Mouse (Mus musculus) lung, embryonic 14.5 days (tissue): ENCODE measurements around the gene Dio1. TPM values are rescaled to one million over a fixed set of nuclear protein-coding genes. Genes with fewer than 3 reads are reported as not detected.
A peak's percentile ranks its signal among the peaks of the same experiment; 100 is the strongest.

Source experiments
- ATAC-seq: fragments of 200-750 bp; cut with Nextera tagmentation; 2 replicates; pipeline ENCODE4 v1.8.0; 2017; ENCODE audit warnings: mild to moderate bottlenecking, moderate TSS enrichment, moderate library complexity; ENCODE audit not compliant: insufficient read depth
- DNase-seq: peaks from one replicate; pipeline ENCODE4 v3.0.0-alpha.2; 2015
- H3K27ac ChIP-seq: fragments of 300-500 bp; sonication (generic); 2 replicates; pipeline ENCODE4 v1.5.1; 2014; ENCODE audit warnings: low read depth, mild to moderate bottlenecking, moderate library complexity
- H3K27me3 ChIP-seq: fragments of 300-500 bp; sonication (generic); 2 replicates; pipeline ENCODE4 v1.6.1; 2014; ENCODE audit warnings: low read length, control low read depth; ENCODE audit not compliant: insufficient read depth
- H3K36me3 ChIP-seq: fragments of 300-500 bp; sonication (generic); 2 replicates; pipeline ENCODE4 v1.6.1; 2014; ENCODE audit warnings: control low read depth; ENCODE audit not compliant: insufficient read depth
- H3K4me1 ChIP-seq: fragments of 300-500 bp; sonication (generic); 2 replicates; pipeline ENCODE4 v1.6.1; 2014; ENCODE audit warnings: antibody characterized with exemption, control low read depth; ENCODE audit not compliant: insufficient read depth
- H3K4me2 ChIP-seq: fragments of 300-500 bp; sonication (generic); 2 replicates; pipeline ENCODE4 v1.6.1; 2014; ENCODE audit warnings: mild to moderate bottlenecking
- H3K4me3 ChIP-seq: fragments of 300-500 bp; sonication (generic); 2 replicates; pipeline ENCODE4 v1.5.1; 2014; ENCODE audit warnings: low read depth, low read length
- H3K9ac ChIP-seq: fragments of 300-500 bp; sonication (generic); 2 replicates; pipeline ENCODE4 v1.6.1; 2014
- H3K9me3 ChIP-seq: fragments of 300-500 bp; sonication (generic); 2 replicates; pipeline ENCODE4 v1.6.1; 2016; ENCODE audit warnings: low read depth, low read length, control low read depth
- CTCF ChIP-seq: IDR thresholded peaks from 2 replicates; pipeline ENCODE4 v1.5.1; 2016; ENCODE audit warnings: antibody characterized with exemption, low read depth
- WGBS: fragments of 180-500 bp; shearing (Covaris S2); extraction: QIAGEN DNeasy Blood & Tissue Kit; methylation state at CpG from one replicate; pipeline ENCODE4 v1.1.7; 2014; 5-methylcytosine and 5-hydroxymethylcytosine counted together
- polyA plus RNA-seq: library from polyadenylated mRNA; unstranded; fragments of >200 nt; fragmentation: Nextera tagmentation; extraction: Ambion mirVana; gene quantifications from 2 replicates; pipeline ENCODE4 v1.2.1, GENCODE M21; 2014

Dio1 gene
- polyA plus RNA-seq = not detected in 2 replicates

GRCm38 (mm10) chr4:107306966-107307365 lies at the start of gene Dio1:
Dio1 (minus strand) TSS chr4:107307169.
- H3K9ac ChIP-seq = no peak within 1 kb of the TSS
- ATAC-seq = no peak

GRCm38 (mm10) chr4:107354543-107354942 lies 47.6 kb upstream of the Dio1 start:
- Histone ChIP-seq H3K4me3 (no peak overlapping the region), H3K36me3 (0 out of 2 replicates have a peak, but pooled peaks cover 10% of the 10 kb centered on the region), H3K9me3 (no peaks in the 10 kb centered on the region), H3K4me2 (no peak overlapping the region), H3K4me1 (no peaks in the 10 kb centered on the region), H3K27me3 (no peaks in the 10 kb centered on the region), H3K27ac (no peak overlapping the region), H3K9ac (no peak overlapping the region)
- ATAC-seq (no peak), DNase-seq (no peak)
- no peak for TF ChIP-seq CTCF
- WGBS = 18% methylated on average over 4 of the region's 4 CpGs

More at GRCm38 (mm10) chr4:107306966-107307365, at the start of gene Dio1:
- H3K9me3 ChIP-seq = no peaks in the 10 kb centered on the region
- no peaks in the 10 kb centered on the region for H3K27me3 ChIP-seq
- H3K27ac ChIP-seq = no peak within 1 kb of the TSS
- WGBS = 33% methylated on average over 6 of the region's 6 CpGs
- no peaks in the 10 kb centered on the region for H3K4me1 ChIP-seq
- H3K36me3 ChIP-seq = no peaks in the 10 kb centered on the region
- no peak within 1 kb of the TSS for H3K4me3 ChIP-seq
- no peak for DNase-seq
- H3K4me2 ChIP-seq = no peak within 1 kb of the TSS
- no peak for TF ChIP-seq CTCF

GRCm38 (mm10) chr4:107354126-107354525 lies 47.2 kb upstream of the Dio1 start:
- Histone ChIP-seq H3K27me3 (no peaks in the 10 kb centered on the region), H3K27ac (no peak overlapping the region), H3K9ac (no peak overlapping the region), H3K36me3 (0 out of 2 replicates have a peak, but pooled peaks cover 10% of the 10 kb centered on the region), H3K4me2 (no peak overlapping the region), H3K9me3 (no peaks in the 10 kb centered on the region), H3K4me3 (no peak overlapping the region), H3K4me1 (no peaks in the 10 kb centered on the region)
- no peak for DNase-seq
- no peak for ATAC-seq
- 77% methylated on average over 5 of the region's 5 CpGs for whole genome bisulfite sequencing
- TF ChIP-seq CTCF = no peak

GRCm38 (mm10) chr4:107353612-107354011 lies 46.6 kb upstream of the Dio1 start:
- WGBS = 81% methylated on average over 3 of the region's 3 CpGs
- no peak for TF ChIP-seq CTCF
- no peak overlapping the region for H3K27ac ChIP-seq

GRCm38 (mm10) chr4:107351368-107351767 lies 44.4 kb upstream of the Dio1 start:
- H3K4me2 ChIP-seq = no peak overlapping the region
- no peak overlapping the region for H3K9ac ChIP-seq
- H3K27me3 ChIP-seq = no peaks in the 10 kb centered on the region
- DNase-seq = no peak
- H3K9me3 ChIP-seq = no peaks in the 10 kb centered on the region
- TF ChIP-seq CTCF = no peak
- ATAC-seq = no peak
- H3K27ac ChIP-seq = no peak overlapping the region
- peaks cover 5% of the 10 kb centered on the region; the same call in 1 of the 2 replicates for H3K4me1 ChIP-seq
- H3K36me3 ChIP-seq = peaks cover 10% of the 10 kb centered on the region; the same call in 1 of the 2 replicates
- H3K4me3 ChIP-seq = no peak overlapping the region

More at GRCm38 (mm10) chr4:107353612-107354011, 46.6 kb upstream of the Dio1 start:
- H3K4me3 ChIP-seq = no peak overlapping the region
- H3K4me1 ChIP-seq = peaks cover 2% of the 10 kb centered on the region; the same call in 1 of the 2 replicates
- H3K9ac ChIP-seq = no peak overlapping the region
- H3K4me2 ChIP-seq = no peak overlapping the region
- H3K9me3 ChIP-seq = no peaks in the 10 kb centered on the region
- no peaks in the 10 kb centered on the region for H3K27me3 ChIP-seq
- 0 out of 2 replicates have a peak, but pooled peaks cover 10% of the 10 kb centered on the region for H3K36me3 ChIP-seq
- no peak for DNase-seq
- no peak for ATAC-seq

GRCm38 (mm10) chr4:107349311-107350008 lies 42.5 kb upstream of the Dio1 start:
- Histone ChIP-seq H3K36me3 (peaks cover 10% of the 10 kb centered on the region; the same call in 1 of the 2 replicates), H3K27ac (no peak overlapping the region), H3K9me3 (no peaks in the 10 kb centered on the region), H3K4me2 (no peak overlapping the region; the same call in 1 of the 2 replicates), H3K27me3 (no peaks in the 10 kb centered on the region), H3K4me3 (no peak overlapping the region), H3K9ac (no peak overlapping the region), H3K4me1 (peaks cover 5% of the 10 kb centered on the region; the same call in 1 of the 2 replicates)
- WGBS = 52% methylated on average over 8 of the region's 8 CpGs
- peak; percentile 72 for TF ChIP-seq CTCF
- DNase-seq (peak; percentile 80), ATAC-seq (peak; percentile 57)

- no peaks in the 10 kb centered on the region for H3K27me3 ChIP-seq
- WGBS = 60% methylated on average over 20 of the region's 20 CpGs
- H3K9me3 ChIP-seq = no peaks in the 10 kb centered on the region
- peak overlapping the region; percentile 7; the same call in 1 of the 2 replicates for H3K4me2 ChIP-seq
- DNase-seq (peak; percentile 58), ATAC-seq (peak; percentile 62)
- H3K27ac ChIP-seq = no peak overlapping the region
- no peak overlapping the region for H3K9ac ChIP-seq
- no peak for TF ChIP-seq CTCF
- peaks cover 5% of the 10 kb centered on the region; the same call in 1 of the 2 replicates for H3K4me1 ChIP-seq
- H3K36me3 ChIP-seq = peaks cover 8% of the 10 kb centered on the region; the same call in 1 of the 2 replicates
- no peak overlapping the region for H3K4me3 ChIP-seq
Measured at GRCm38 (mm10) chr4:107348529-107349310, 41.8 kb upstream of the Dio1 start.
